Mouse (Mus musculus) thymus, postnatal 10 days (tissue): Measurements from ENCODE around the gene Zfp988.
"Not testable (repeated sequence)": the region's sequence is repeated elsewhere in the genome, so short reads cannot be mapped to it uniquely, and the experiment has no call there.

ENCODE experiments used
- DNase-seq, 2 experiments: peaks; one replicate each; pipeline ENCODE4 v3.0.0; 2021; ENCODE audit warnings: low spot score in 2 of 2

Zfp988 gene

DNA sequence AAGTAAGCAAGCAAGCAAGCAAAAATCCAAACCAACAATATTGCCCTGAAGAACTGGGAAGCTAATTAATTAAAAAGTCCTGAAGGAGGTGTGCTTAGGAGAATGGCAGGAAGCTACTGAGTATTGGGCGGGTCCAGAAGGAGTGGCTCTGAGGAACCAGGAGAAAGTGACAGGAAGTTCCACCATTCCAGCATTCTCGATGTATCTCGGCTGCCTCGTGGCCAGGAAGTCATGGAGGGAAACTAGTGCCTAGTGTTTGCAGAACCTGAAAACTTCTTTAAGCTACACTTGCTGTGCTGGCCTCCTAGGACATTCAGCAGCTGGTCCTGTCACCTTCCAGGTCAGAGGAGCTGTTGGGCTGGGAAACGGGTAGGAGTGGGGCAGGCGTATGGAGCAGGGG, at the start of gene Zfp988:
TSS of gene Zfp988 (plus strand) at position 239 of the 400 bp plus-strand sequence.
- DNase-seq = not testable (repeated sequence)

DNA sequence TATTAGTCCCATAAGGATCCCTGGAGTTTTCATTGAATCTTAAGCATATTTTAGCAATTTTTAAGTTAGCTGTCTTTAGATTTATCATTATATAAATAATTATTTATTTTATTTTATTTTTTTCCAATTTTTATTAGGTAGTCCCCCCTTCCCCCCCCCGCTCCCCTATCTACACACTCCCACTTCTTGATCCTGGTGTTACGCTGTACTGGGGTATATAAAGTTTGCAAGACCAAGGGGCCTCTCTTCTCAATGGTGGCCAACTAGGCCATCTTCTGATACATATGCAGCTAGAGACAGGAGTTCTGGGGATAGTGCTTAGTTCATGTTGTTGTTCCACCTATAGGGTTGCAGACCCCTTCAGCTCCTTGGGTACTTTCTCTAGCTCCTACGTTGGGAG, 42.8 kb upstream of the Zfp988 start:
- DNase-seq = not testable (repeated sequence)

DNA sequence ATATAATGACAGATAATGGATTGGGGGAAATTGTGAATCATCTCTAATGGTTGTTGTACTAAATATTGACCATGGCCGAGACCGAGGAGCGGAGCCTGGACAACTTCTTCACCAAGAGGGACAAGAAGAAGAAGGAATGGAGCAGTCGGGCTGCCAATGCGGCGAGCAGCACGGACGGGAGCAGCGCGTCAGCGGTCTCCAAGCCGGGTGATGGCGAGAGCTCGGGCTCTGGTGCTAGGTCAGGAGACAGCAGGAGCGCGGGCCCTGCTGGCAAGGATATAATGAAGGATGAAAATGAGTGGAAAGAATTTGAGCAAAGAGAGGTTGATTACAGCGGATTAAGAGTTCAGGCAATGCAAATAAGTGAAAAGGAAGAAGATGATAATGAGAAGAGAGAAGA, 38.2 kb upstream of the Zfp988 start:
- not testable (repeated sequence) for DNase-seq

DNA sequence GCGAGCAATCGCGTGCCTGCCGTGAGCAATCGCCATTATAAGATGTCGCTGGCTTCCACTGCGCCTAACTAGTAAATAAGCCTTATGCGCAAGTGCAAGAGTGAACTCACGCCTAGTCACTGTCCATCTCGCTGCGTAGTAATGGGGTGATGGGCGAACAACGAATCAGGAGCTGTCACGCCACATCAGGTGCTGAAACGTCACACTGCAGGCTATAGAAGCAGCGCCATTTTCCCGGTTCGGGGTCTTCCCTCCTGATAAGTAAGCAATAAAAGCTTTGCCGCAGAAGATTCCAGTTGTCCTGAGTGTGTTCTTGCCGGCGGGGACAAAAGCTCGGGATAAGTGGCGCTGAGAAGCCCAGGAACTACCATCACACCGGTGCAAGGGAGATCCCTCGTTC, 36.7 kb upstream of the Zfp988 start:
- not testable (repeated sequence) for DNase-seq

GRCm38 (mm10) chr4:147270026-147270425, 35.4 kb upstream of the Zfp988 start:
- DNase-seq = not testable (repeated sequence)

DNA sequence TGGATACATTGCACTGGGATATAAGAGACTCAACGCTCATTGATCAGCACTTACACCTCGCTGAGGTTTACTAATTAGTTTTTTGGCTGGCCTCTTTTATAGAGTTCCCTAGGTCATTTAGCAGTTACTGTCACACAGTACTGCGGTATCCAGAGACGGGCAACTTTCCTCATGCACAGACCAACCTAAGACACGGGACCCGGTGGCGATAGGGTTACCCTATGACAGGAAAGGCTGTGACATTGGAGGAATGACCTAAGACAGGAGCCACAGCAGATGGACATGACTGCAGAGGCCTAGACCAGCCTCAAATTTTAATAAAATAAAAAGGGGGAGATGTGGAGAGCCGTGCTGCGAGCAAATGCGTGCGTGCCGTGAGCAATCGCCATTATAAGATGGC, 33.9 kb upstream of the Zfp988 start:
- DNase-seq = not testable (repeated sequence)

- DNase-seq = peak in 1 of 2 experiments; percentile 7
Measured at GRCm38 (mm10) chr4:147275021-147275772, 30.3 kb upstream of the Zfp988 start.

- DNase-seq = not testable (repeated sequence)
Measured at GRCm38 (mm10) chr4:147275773-147276140, 29.7 kb upstream of the Zfp988 start.

- peak in 1 of 2 experiments; percentile 12 for DNase-seq
Measured at GRCm38 (mm10) chr4:147280406-147280805, 25.1 kb upstream of the Zfp988 start.

- DNase-seq = not testable (repeated sequence)
Measured at GRCm38 (mm10) chr4:147298585-147298984, 6.9 kb upstream of the Zfp988 start.

GRCm38 (mm10) chr4:147302375-147302774, 3.1 kb upstream of the Zfp988 start:
- DNase-seq = not testable (repeated sequence)

GRCm38 (mm10) chr4:147335036-147335690, 29.7 kb downstream of the Zfp988 start:
- DNase-seq = not testable (repeated sequence)

GRCm38 (mm10) chr4:147335691-147336367, 30.4 kb downstream of the Zfp988 start:
- DNase-seq = not testable (repeated sequence)

DNA sequence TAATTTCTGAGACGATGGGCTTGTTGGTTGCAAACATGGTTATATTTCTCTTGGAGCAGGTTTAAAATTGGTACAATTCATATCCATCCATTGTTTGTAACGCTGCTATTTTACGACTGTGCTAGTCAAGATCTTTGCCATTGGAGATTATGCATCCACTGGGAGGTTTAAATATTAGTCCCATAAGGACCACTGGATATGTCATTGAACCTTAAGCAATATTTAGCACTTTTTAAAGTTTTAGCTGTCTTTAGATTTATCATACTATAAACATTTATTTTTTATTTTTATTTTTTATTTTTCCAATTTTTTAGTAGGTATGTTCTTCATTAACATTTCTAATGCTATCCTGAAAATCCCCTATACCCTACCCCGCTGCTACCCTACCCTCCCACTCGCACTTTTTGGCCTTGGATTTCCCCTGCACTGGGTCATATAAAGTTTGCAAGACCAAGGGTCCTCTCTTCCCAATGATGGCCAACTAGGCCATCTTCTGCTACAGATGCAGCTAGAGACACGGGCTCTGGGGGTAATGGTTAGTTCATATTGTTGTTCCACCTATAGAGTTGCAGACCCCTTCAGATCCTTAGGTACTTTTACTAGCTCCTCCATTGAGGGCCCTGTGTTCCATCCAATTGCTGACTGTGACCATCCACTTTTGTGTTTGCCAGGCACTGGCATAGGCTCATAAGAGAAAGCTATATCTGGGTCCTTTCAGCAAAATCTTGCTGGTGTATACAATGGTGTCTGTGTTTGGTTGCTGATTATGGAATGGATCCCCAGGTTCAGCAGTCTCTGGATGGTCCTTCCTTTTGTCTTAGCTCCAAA, 31.1 kb downstream of the Zfp988 start:
- DNase-seq = peak in 1 of 2 experiments; percentile 45

- not testable (repeated sequence) for DNase-seq
Measured at GRCm38 (mm10) chr4:147337520-147337919, 32.0 kb downstream of the Zfp988 start.

DNA sequence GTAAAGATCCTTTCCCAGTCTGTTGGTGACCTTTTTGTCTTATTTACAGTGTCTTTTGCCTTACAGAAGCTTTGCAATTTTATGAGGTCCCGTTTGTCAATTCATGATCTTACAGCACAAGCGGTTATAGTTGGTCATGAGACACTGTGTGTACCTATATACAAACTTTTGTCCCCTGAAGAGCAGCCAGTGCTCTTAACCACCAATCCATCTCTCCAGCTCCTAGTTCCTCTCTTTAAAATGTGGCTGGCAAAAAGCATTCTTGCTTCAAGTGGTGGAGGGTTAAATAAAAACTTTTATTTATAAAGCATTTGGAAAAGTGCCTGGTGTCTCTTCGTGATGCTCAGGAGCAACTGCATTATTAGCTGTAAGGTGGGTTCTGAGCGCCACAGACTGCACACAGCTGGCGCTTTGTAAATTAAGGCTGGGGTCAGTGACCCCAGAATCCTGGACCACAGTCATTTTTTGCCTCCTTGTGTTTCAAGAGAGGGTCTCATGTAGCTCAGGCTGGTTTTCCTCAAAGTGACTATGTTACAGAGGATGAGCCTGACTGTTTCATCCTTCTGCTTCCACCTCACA, 32.6 kb downstream of the Zfp988 start:
- DNase-seq = peak in 1 of 2 experiments; percentile 23

DNA sequence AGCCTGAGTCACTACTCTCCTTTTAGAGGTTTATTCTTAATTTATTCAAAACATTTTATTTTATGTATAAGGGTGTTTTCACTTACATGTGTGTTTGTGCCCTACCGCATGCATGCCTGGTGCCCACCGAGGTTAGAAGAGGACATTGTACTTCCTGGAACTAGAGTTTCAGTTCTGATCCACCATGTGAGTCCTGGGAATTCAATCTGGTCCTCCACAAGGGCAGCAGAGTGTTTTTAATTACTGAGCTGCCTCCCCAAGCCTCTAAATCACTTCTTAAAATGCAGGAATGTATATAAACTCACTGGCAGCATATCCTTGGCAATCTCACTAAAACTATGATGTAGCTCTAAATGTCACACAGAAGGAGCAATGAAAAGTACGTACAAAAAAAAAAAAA, 33.2 kb downstream of the Zfp988 start:
- not testable (repeated sequence) for DNase-seq

- not testable (repeated sequence) for DNase-seq
Measured at GRCm38 (mm10) chr4:147339601-147340219, 34.2 kb downstream of the Zfp988 start.

DNA sequence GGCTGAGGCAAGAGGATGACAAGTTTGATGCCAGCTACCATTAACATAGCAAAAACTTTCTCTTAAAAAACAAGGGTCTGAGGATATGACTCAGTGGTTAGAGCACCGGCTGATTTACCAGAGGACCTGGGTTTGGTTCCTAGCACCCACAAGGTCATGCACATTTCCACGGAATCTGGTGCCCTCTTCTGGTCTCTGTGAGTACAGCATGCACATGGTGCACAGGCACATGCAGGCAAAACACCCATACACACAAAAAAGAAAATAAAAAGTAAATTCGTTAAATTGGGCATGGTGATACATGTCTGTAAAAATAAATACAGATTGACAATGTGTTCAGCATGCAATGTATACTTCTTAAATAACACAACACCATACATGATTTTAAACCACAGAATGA, 34.8 kb downstream of the Zfp988 start:
- not testable (repeated sequence) for DNase-seq

- DNase-seq = not testable (repeated sequence)
Measured at GRCm38 (mm10) chr4:147340876-147341275, 35.4 kb downstream of the Zfp988 start.
